Mouse (Mus musculus) embryonic fibroblast, embryonic 13.5 days (primary cell): ENCODE results near the gene Olfr1368.

Experiments
- CTCF ChIP-seq: IDR thresholded peaks from 2 replicates; pipeline ENCODE4 v1.5.1; 2011; ENCODE audit warnings: mild to moderate bottlenecking, control low read depth, low read length, moderate library complexity, borderline replicate concordance; ENCODE audit not compliant: insufficient read depth
- POLR2A ChIP-seq: IDR thresholded peaks from 2 replicates; pipeline ENCODE4 v1.6.1; 2011; ENCODE audit warnings: low read depth, mild to moderate bottlenecking, control low read depth, low read length, moderate library complexity

DNA sequence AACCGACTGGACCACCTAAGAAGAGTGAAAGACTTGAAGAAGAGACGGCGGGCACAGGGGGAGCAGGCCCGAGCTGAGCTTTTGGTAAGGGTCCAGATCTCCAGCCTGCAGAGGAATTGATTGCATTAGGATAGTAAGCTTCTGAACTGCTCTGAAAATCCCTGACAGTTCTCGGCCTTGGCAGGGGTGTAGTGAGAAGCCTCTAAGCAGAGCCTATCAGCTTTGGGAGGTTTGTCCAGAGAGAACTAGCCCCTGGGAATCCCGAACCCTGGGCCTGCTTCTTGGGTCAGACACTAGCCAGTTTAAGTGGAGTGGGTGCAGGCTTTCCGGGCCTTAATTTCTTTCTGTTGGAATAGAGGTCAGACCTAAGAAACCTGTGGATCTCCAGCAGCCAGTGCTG, 36.3 kb upstream of the Olfr1368 start:
- no peak for TF ChIP-seq CTCF
- no peak for TF ChIP-seq POLR2A
